14 mouse cellular contexts compared by ENCODE assay signal in the genomic region with DNA sequence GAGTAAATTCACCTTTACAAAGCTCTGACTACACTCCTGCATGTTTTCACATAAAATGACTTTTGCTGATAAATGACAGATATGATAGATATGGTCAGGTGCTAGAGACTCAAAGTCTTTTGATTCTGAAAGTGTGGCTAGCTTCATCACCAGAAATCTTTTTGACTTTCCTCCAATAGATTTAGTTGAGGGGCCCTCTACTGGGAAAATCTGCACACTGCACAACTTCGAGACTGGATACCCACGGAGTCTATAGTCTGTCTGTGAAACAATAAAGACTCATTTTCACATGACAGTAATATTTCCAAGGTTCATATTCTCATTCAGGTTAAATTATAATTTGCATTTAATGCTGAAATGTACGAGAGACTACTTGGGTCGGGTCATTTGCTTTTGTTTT. TPM values are rescaled to one million over a fixed set of nuclear protein-coding genes. Genes with fewer than 3 reads are reported as not detected.
DNase-seq lines count a peak whose midpoint lies in the region; ATAC-seq and TF ChIP-seq lines count a peak whose summit lies in the region.
"Had no signal": no experiment of that assay in that cellular context is flagged by ENCODE, and none has a peak within 500 bp of the region (broad histone marks: within the 10 kb centered on the region; RNA-seq: fewer than 3 reads in every experiment).

No protein-coding gene starts in this region.

- H3K9ac ChIP-seq in kidney, postnatal 0 days (ENCODE audit: low read depth, low read length), result no peak overlapping the region
- H3K9ac ChIP-seq: heart, embryonic 15.5 days; liver, embryonic 13.5 days; stomach, embryonic 15.5 days had no signal

- H3K27ac ChIP-seq in kidney, postnatal 0 days, result no peak overlapping the region
- H3K27ac ChIP-seq: heart, embryonic 15.5 days; liver, embryonic 13.5 days; stomach, embryonic 15.5 days had no signal

- no peaks in the 10 kb centered on the region for H3K36me3 ChIP-seq in kidney, postnatal 0 days (ENCODE audit: insufficient read depth, low read length)
- H3K36me3 ChIP-seq: heart, embryonic 15.5 days; liver, embryonic 13.5 days; stomach, embryonic 15.5 days had no signal

- peak; percentile 37 for DNase-seq in embryo, embryonic 10.5 days (ENCODE audit: low spot score)
- DNase-seq in embryo, embryonic 9.5 days (ENCODE audit: extremely low spot score), result no peak
- peak; percentile 24 for DNase-seq in kidney, postnatal 0 days (ENCODE audit: low spot score)
- no peak for DNase-seq in kidney, adult 11 months
- peak; percentile 9 for DNase-seq in right cerebral cortex, adult 18-20 months
- DNase-seq in right cerebral cortex, postnatal 25 days, result no peak
- DNase-seq in spleen, postnatal 36 days (ENCODE audit: low spot score in 2 of 2), result no peak
- DNase-seq in heart, adult 8-10 months (ENCODE audit: low spot score), result no peak
- DNase-seq: gastrocnemius, postnatal 10 days; kidney, adult 2 months; liver, embryonic 13.5 days had no signal

- no peaks in the 10 kb centered on the region for H3K27me3 ChIP-seq in kidney, postnatal 0 days (ENCODE audit: insufficient read depth, low read length)
- H3K27me3 ChIP-seq: heart, embryonic 15.5 days; liver, embryonic 13.5 days; megakaryocyte, embryonic 14.5 days; stomach, embryonic 15.5 days had no signal

- no peak overlapping the region for H3K4me2 ChIP-seq in kidney, postnatal 0 days (ENCODE audit: low read length)
- H3K4me2 ChIP-seq: heart, embryonic 15.5 days; liver, embryonic 13.5 days; stomach, embryonic 15.5 days had no signal

- peak; percentile 42; the same call in 1 of the 2 replicates for TF ChIP-seq CTCF in kidney, postnatal 0 days (IDR thresholded peaks at IDR 0.05; ENCODE audit: low read depth)

- 59% methylated on average over 4 of the region's 4 CpGs for whole genome bisulfite sequencing in kidney, postnatal 0 days

- ATAC-seq in kidney, postnatal 0 days (replicated peaks; ENCODE audit: low FRiP score, low read depth), result no peak

- H3K4me1 ChIP-seq in kidney, postnatal 0 days (replicated peaks; ENCODE audit: insufficient read depth, low read length), result no peaks in the 10 kb centered on the region
- H3K4me1 ChIP-seq: heart, embryonic 15.5 days; liver, embryonic 13.5 days; megakaryocyte, embryonic 14.5 days; stomach, embryonic 15.5 days had no signal

- H3K9me3 ChIP-seq in kidney, postnatal 0 days (replicated peaks; ENCODE audit: low read length), result no peaks in the 10 kb centered on the region
- H3K9me3 ChIP-seq: heart, embryonic 15.5 days; liver, embryonic 13.5 days; stomach, embryonic 15.5 days had no signal

- no peak overlapping the region for H3K4me3 ChIP-seq in kidney, postnatal 0 days (replicated peaks; ENCODE audit: low read depth, low read length)
- H3K4me3 ChIP-seq: heart, embryonic 15.5 days; liver, embryonic 13.5 days; megakaryocyte, embryonic 14.5 days; stomach, embryonic 15.5 days had no signal

RNA-seq across cellular contexts. Expression of gene Pnlip, which starts 9.8 kb away (rescaled TPM):
- polyA plus RNA-seq in kidney, postnatal 0 days (2015; fragmentation: Nextera tagmentation; extraction: Ambion mirVana), result not detected in 2 replicates
- total RNA-seq in heart, adult 8-10 months (2022), result not detected
- total RNA-seq: gastrocnemius, postnatal 10 days had no signal
- polyA plus RNA-seq: heart, embryonic 15.5 days; kidney, adult 2 months; liver, embryonic 13.5 days had no signal

Comparison
In these comparisons a context has a peak if more than half of its experiments do, and no peak if none do; other contexts are left out.
1. DNase-seq: peak in embryo, embryonic 10.5 days (single experiment), kidney, postnatal 0 days (single experiment) and right cerebral cortex, adult 18-20 months (single experiment); none in embryo, embryonic 9.5 days (single experiment), kidney, adult 11 months (single experiment), right cerebral cortex, postnatal 25 days (single experiment), spleen, postnatal 36 days (0 of 2) and heart, adult 8-10 months (single experiment).